Mouse (Mus musculus) cerebellum, adult 9-11 months (tissue): ENCODE results near the gene Lypd6.

Experiments
- DNase-seq: peaks from one replicate; pipeline ENCODE4 v3.0.0; 2022

Lypd6 gene

GRCm38 (mm10) chr2:50066246-50066967 lies at the start of gene Lypd6:
Gene Lypd6, plus strand, starts transcription at chr2:50066429.
- peak; percentile 13 for DNase-seq

- no peak for DNase-seq
Observed at GRCm38 (mm10) chr2:50019477-50019876, 46.8 kb upstream of the Lypd6 start.

- DNase-seq: no peak
Observed at GRCm38 (mm10) chr2:50025549-50025948, 40.7 kb upstream of the Lypd6 start.

GRCm38 (mm10) chr2:50028930-50029329 lies 37.3 kb upstream of the Lypd6 start:
- no peak for DNase-seq

- no peak for DNase-seq
Observed at GRCm38 (mm10) chr2:50044170-50044870, 21.9 kb upstream of the Lypd6 start.

GRCm38 (mm10) chr2:50044871-50045470 lies 21.3 kb upstream of the Lypd6 start:
- no peak for DNase-seq

- DNase-seq: no peak
Observed at GRCm38 (mm10) chr2:50045841-50046240, 20.4 kb upstream of the Lypd6 start.

GRCm38 (mm10) chr2:50048442-50048841 lies 17.8 kb upstream of the Lypd6 start:
- DNase-seq: no peak

- DNase-seq: no peak
Observed at GRCm38 (mm10) chr2:50053893-50054292, 12.3 kb upstream of the Lypd6 start.

GRCm38 (mm10) chr2:50065902-50066245 lies 355 bp upstream of the Lypd6 start:
- DNase-seq: no peak

GRCm38 (mm10) chr2:50066968-50067315 lies 713 bp downstream of the Lypd6 start:
- no peak for DNase-seq

- DNase-seq: no peak
Observed at GRCm38 (mm10) chr2:50069571-50070295, 3.5 kb downstream of the Lypd6 start.

GRCm38 (mm10) chr2:50072158-50072557 lies 5.9 kb downstream of the Lypd6 start:
- DNase-seq: no peak

GRCm38 (mm10) chr2:50084746-50085145 lies 18.5 kb downstream of the Lypd6 start:
- DNase-seq: no peak

- no peak for DNase-seq
Observed at GRCm38 (mm10) chr2:50087761-50088160, 21.5 kb downstream of the Lypd6 start.

GRCm38 (mm10) chr2:50096336-50096735 lies 30.1 kb downstream of the Lypd6 start:
- no peak for DNase-seq

- no peak for DNase-seq
Observed at GRCm38 (mm10) chr2:50100364-50101151, 34.3 kb downstream of the Lypd6 start.

GRCm38 (mm10) chr2:50101152-50101450 lies 34.9 kb downstream of the Lypd6 start:
- no peak for DNase-seq

- no peak for DNase-seq
Observed at GRCm38 (mm10) chr2:50103850-50104503, 37.7 kb downstream of the Lypd6 start.

GRCm38 (mm10) chr2:50105590-50105989 lies 39.4 kb downstream of the Lypd6 start:
- no peak for DNase-seq

- no peak for DNase-seq
Observed at GRCm38 (mm10) chr2:50105992-50106391, 39.8 kb downstream of the Lypd6 start.

GRCm38 (mm10) chr2:50106879-50107278 lies 40.6 kb downstream of the Lypd6 start:
- no peak for DNase-seq
